Mouse (Mus musculus) thymus, adult 2 months (tissue): ENCODE measurements around the gene Kcnq5.

Source experiments
- CTCF ChIP-seq: fragments of 200-500 bp; IDR thresholded peaks from 2 replicates; pipeline ENCODE4 v1.5.1; 2012; ENCODE audit warnings: mild to moderate bottlenecking, control low read depth, low read length, moderate library complexity, borderline replicate concordance; ENCODE audit not compliant: control insufficient read depth, poor library complexity, insufficient read depth; ENCODE audit errors: extremely low read depth
- POLR2A ChIP-seq: fragments of 200-500 bp; IDR thresholded peaks from 2 replicates; pipeline ENCODE4 v1.6.1; 2012; ENCODE audit warnings: mild to moderate bottlenecking, low read length, control low read depth, moderate library complexity; ENCODE audit not compliant: control insufficient read depth, poor library complexity, insufficient read depth; ENCODE audit errors: extremely low read depth

- TF ChIP-seq CTCF = no peak
- no peak for TF ChIP-seq POLR2A
These were observed 212.4 kb downstream of the Kcnq5 start for GRCm38 (mm10) chr1:21749297-21749696.
